Mouse (Mus musculus) heart, postnatal 0 days (tissue): ENCODE measurements around the gene Efna5. TPM values are rescaled to one million over a fixed set of nuclear protein-coding genes. Genes with fewer than 3 reads are reported as not detected.

Source experiments
- ATAC-seq: fragments of 200-750 bp; cut with Nextera tagmentation; 2 replicates; pipeline ENCODE4 v1.8.0; 2017; ENCODE audit warnings: low read depth, moderate number of reproducible peaks, moderate library complexity; ENCODE audit not compliant: insufficient read depth
- DNase-seq: peaks from one replicate; pipeline ENCODE4 v3.0.0-alpha.2; 2016; ENCODE audit warnings: low spot score
- H3K27ac ChIP-seq: fragments of 300-500 bp; sonication (generic); 2 replicates; pipeline ENCODE4 v1.5.1; 2014; ENCODE audit warnings: low read depth, mild to moderate bottlenecking
- H3K27me3 ChIP-seq: fragments of 300-500 bp; sonication (generic); 2 replicates; pipeline ENCODE4 v1.6.1; 2014; ENCODE audit warnings: low read length, mixed read lengths; ENCODE audit not compliant: control insufficient read depth, insufficient read depth
- H3K36me3 ChIP-seq: fragments of 300-500 bp; sonication (generic); replicated peaks from 2 replicates; pipeline ENCODE4 v1.6.1; 2014; ENCODE audit warnings: low read length, mixed read lengths; ENCODE audit not compliant: control insufficient read depth, insufficient read depth
- H3K4me1 ChIP-seq: fragments of 300-500 bp; sonication (generic); 2 replicates; pipeline ENCODE4 v1.6.1; 2014; ENCODE audit warnings: antibody characterized with exemption; ENCODE audit not compliant: control insufficient read depth, insufficient read depth
- H3K4me2 ChIP-seq: fragments of 300-500 bp; sonication (generic); 2 replicates; pipeline ENCODE4 v1.6.1; 2014; ENCODE audit warnings: low read depth, mild to moderate bottlenecking, low read length, moderate library complexity
- H3K4me3 ChIP-seq: fragments of 300-500 bp; sonication (generic); 2 replicates; pipeline ENCODE4 v1.5.1; 2014; ENCODE audit warnings: low read depth, low read length
- H3K9ac ChIP-seq: fragments of 300-500 bp; sonication (generic); replicated peaks from 2 replicates; pipeline ENCODE4 v1.6.1; 2014; ENCODE audit warnings: low read depth, low read length, mixed read lengths
- H3K9me3 ChIP-seq: fragments of 300-500 bp; sonication (generic); replicated peaks from 2 replicates; pipeline ENCODE4 v1.6.1; 2016; ENCODE audit warnings: low read length; ENCODE audit not compliant: control insufficient read depth
- CTCF ChIP-seq: IDR thresholded peaks from 2 replicates; pipeline ENCODE4 v1.5.1; 2016; ENCODE audit warnings: antibody characterized with exemption, control low read depth, low read depth
- EP300 ChIP-seq: IDR thresholded peaks from 2 replicates; pipeline ENCODE4 v1.6.1; 2016; ENCODE audit warnings: antibody characterized with exemption, low read depth
- WGBS: fragments of 180-500 bp; shearing (Covaris S2); extraction: QIAGEN DNeasy Blood & Tissue Kit; methylation state at CpG from one replicate; pipeline ENCODE4 v1.1.7; 2014; 5-methylcytosine and 5-hydroxymethylcytosine counted together
- polyA plus RNA-seq: library from polyadenylated mRNA; unstranded; fragments of >200 nt; fragmentation: Nextera tagmentation; extraction: Ambion mirVana; gene quantifications from 2 replicates; pipeline ENCODE4 v1.2.1, GENCODE M21; 2015
- total RNA-seq: library from RNA; depleted of rRNA; stranded (reverse); fragments of >200 nt; gene quantifications from 2 replicates; pipeline ENCODE4 v1.2.3, GENCODE M21; 2014; ENCODE audit warnings: low replicate concordance

Efna5 gene
- total and polyA plus RNA-seq, 2 experiments from 2014 or later, result 3.7 to 16.2 TPM

- H3K4me2 ChIP-seq, result no peak overlapping the region
- WGBS, result 88% methylated on average over 6 of the region's 6 CpGs
- H3K9me3 ChIP-seq, result no peaks in the 10 kb centered on the region
- no peaks in the 10 kb centered on the region for H3K27me3 ChIP-seq
- no peak overlapping the region for H3K4me3 ChIP-seq
- ATAC-seq (no peak), DNase-seq (no peak)
- no peak overlapping the region for H3K9ac ChIP-seq
- no peaks in the 10 kb centered on the region for H3K36me3 ChIP-seq
- TF ChIP-seq EP300, result no peak
- no peak for TF ChIP-seq CTCF
- peaks cover 22% of the 10 kb centered on the region for H3K4me1 ChIP-seq
- H3K27ac ChIP-seq, result no peak overlapping the region
These were observed 214.4 kb downstream of the Efna5 start for GRCm38 (mm10) chr17:62666761-62667160.

- H3K9me3 ChIP-seq, result no peaks in the 10 kb centered on the region
- no peaks in the 10 kb centered on the region for H3K27me3 ChIP-seq
- TF ChIP-seq EP300, result no peak
- no peak for TF ChIP-seq CTCF
- no peak overlapping the region for H3K4me2 ChIP-seq
- DNase-seq (no peak), ATAC-seq (no peak)
- no peak overlapping the region for H3K27ac ChIP-seq
- H3K4me1 ChIP-seq, result peaks cover 28% of the 10 kb centered on the region
- no peak overlapping the region for H3K9ac ChIP-seq
- no peak overlapping the region for H3K4me3 ChIP-seq
- WGBS, result 66% methylated on average over 7 of the region's 7 CpGs
- no peaks in the 10 kb centered on the region for H3K36me3 ChIP-seq
These were observed 215.3 kb downstream of the Efna5 start for GRCm38 (mm10) chr17:62665823-62666222.

- ATAC-seq (no peak), DNase-seq (no peak)
- Histone ChIP-seq H3K4me2 (no peak overlapping the region), H3K27me3 (no peaks in the 10 kb centered on the region), H3K36me3 (no peaks in the 10 kb centered on the region), H3K4me3 (no peak overlapping the region), H3K27ac (peak overlapping the region; percentile 51), H3K9me3 (no peaks in the 10 kb centered on the region), H3K9ac (no peak overlapping the region), H3K4me1 (peaks cover 36% of the 10 kb centered on the region)
- 16% methylated on average over 2 of the region's 2 CpGs for WGBS
- TF ChIP-seq CTCF (no peak), EP300 (no peak)
These were observed 216.4 kb downstream of the Efna5 start for GRCm38 (mm10) chr17:62664709-62665108.

GRCm38 (mm10) chr17:62661801-62662200 lies 219.3 kb downstream of the Efna5 start:
- 0 out of 2 replicates have a peak overlapping the region, but pooled peaks have one; percentile 18 for H3K9ac ChIP-seq
- 16% methylated on average over 7 of the region's 7 CpGs for WGBS
- H3K9me3 ChIP-seq, result no peaks in the 10 kb centered on the region
- H3K36me3 ChIP-seq, result no peaks in the 10 kb centered on the region
- peak; percentile 87 for ATAC-seq
- no peaks in the 10 kb centered on the region for H3K27me3 ChIP-seq
- peaks cover 42% of the 10 kb centered on the region for H3K4me1 ChIP-seq
- peak; percentile 87 for DNase-seq
- TF ChIP-seq CTCF, result no peak
- TF ChIP-seq EP300, result peak; percentile 84; the same call in 1 of the 2 replicates
- no peak overlapping the region for H3K4me3 ChIP-seq
- H3K4me2 ChIP-seq, result peak overlapping the region; percentile 30
- H3K27ac ChIP-seq, result peak overlapping the region; percentile 80

GRCm38 (mm10) chr17:62659501-62660175 lies 221.5 kb downstream of the Efna5 start:
- Histone ChIP-seq H3K27me3 (no peaks in the 10 kb centered on the region), H3K27ac (no peak overlapping the region), H3K4me2 (no peak overlapping the region), H3K9me3 (no peaks in the 10 kb centered on the region), H3K4me3 (no peak overlapping the region), H3K4me1 (peaks cover 37% of the 10 kb centered on the region; the same call in 1 of the 2 replicates), H3K36me3 (no peaks in the 10 kb centered on the region), H3K9ac (no peak overlapping the region)
- WGBS, result 81% methylated on average over 14 of the region's 14 CpGs
- no peak for TF ChIP-seq EP300
- TF ChIP-seq CTCF, result no peak
- ATAC-seq (no peak), DNase-seq (no peak)
